ENCODE assay signal across 30 mouse cellular contexts in the genomic region with DNA sequence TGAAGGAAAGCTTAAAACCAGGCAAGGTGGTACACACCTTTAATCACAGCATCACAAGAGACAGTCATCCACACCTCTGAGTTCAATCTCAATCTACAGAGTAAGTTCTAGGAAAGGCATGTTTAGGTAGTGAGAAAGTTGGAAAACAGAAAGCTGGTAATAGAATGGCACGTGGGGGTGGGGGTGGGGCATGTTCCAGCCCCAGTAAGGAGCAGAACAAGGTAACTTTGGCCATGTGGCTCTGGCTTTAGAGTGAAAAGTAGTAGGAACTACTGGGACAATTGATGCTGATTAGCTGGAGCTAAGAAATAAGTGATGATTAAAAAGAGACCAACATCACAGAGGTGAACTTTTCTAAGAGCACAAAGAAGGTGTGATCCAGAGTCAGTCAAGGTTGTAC.
"Had no signal": no experiment of that assay in that cellular context is flagged by ENCODE, and none has a peak within 500 bp of the region (broad histone marks: within the 10 kb centered on the region; RNA-seq: fewer than 3 reads in every experiment).

No protein-coding gene starts in this region.

- H3K4me1 ChIP-seq: heart, embryonic 12.5 days; heart, embryonic 13.5 days; heart, embryonic 15.5 days; hindbrain, embryonic 10.5 days; hindbrain, embryonic 12.5 days; hindbrain, embryonic 13.5 days; hindbrain, embryonic 15.5 days; intestine, embryonic 15.5 days; kidney, embryonic 15.5 days had no signal

- H3K4me3 ChIP-seq: heart, embryonic 12.5 days; heart, embryonic 13.5 days; heart, embryonic 15.5 days; hindbrain, embryonic 10.5 days; hindbrain, embryonic 12.5 days; hindbrain, embryonic 13.5 days; hindbrain, embryonic 15.5 days; intestine, embryonic 15.5 days; kidney, embryonic 15.5 days; layer of hippocampus, adult 2 months; left cerebral cortex, adult 2 months had no signal

- H3K27ac ChIP-seq: heart, embryonic 13.5 days; heart, embryonic 15.5 days; hindbrain, embryonic 10.5 days; hindbrain, embryonic 12.5 days; hindbrain, embryonic 13.5 days; hindbrain, embryonic 14.5 days; hindbrain, embryonic 15.5 days; hindbrain, postnatal 0 days; intestine, embryonic 15.5 days; kidney, embryonic 15.5 days; kidney, postnatal 0 days; layer of hippocampus, adult 2 months; left cerebral cortex, adult 2 months had no signal

- H3K9ac ChIP-seq: heart, embryonic 12.5 days; heart, embryonic 13.5 days; heart, embryonic 15.5 days; hindbrain, embryonic 12.5 days; hindbrain, embryonic 13.5 days; hindbrain, embryonic 14.5 days; hindbrain, embryonic 15.5 days; intestine, embryonic 15.5 days; kidney, embryonic 15.5 days had no signal

- H3K9me3 ChIP-seq: heart, embryonic 12.5 days; heart, embryonic 13.5 days; heart, embryonic 15.5 days; hindbrain, embryonic 10.5 days; hindbrain, embryonic 12.5 days; hindbrain, embryonic 13.5 days; hindbrain, embryonic 15.5 days; intestine, embryonic 15.5 days; kidney, embryonic 15.5 days had no signal

- DNase-seq: heart, postnatal 10 days; heart, postnatal 14 days; heart, postnatal 36 days; heart, postnatal 4 days; kidney, adult 11 months; kidney, adult 18-20 months; kidney, adult 2 months; kidney, adult 8-10 months; kidney, adult 9 months; kidney, postnatal 10 days; kidney, postnatal 14 days; kidney, postnatal 25 days; kidney, postnatal 36 days; kidney, postnatal 4 days; layer of hippocampus, adult 9-11 months; layer of hippocampus, postnatal 36 days had no signal

- H3K36me3 ChIP-seq: heart, embryonic 12.5 days; heart, embryonic 13.5 days; heart, embryonic 15.5 days; hindbrain, embryonic 10.5 days; hindbrain, embryonic 12.5 days; hindbrain, embryonic 13.5 days; hindbrain, embryonic 15.5 days; intestine, embryonic 15.5 days; kidney, embryonic 15.5 days had no signal

- H3K27me3 ChIP-seq: heart, embryonic 12.5 days; heart, embryonic 13.5 days; heart, embryonic 15.5 days; hindbrain, embryonic 12.5 days; hindbrain, embryonic 13.5 days; hindbrain, embryonic 15.5 days; intestine, embryonic 15.5 days; kidney, embryonic 15.5 days had no signal
